Mouse (Mus musculus): Measurements from ENCODE around the gene Axin2. TPM values are rescaled to one million over a fixed set of nuclear protein-coding genes. Genes with fewer than 3 reads are reported as not detected.
A peak's percentile ranks its signal among the peaks of the same experiment; 100 is the strongest.

Gene Axin2
- polyA plus RNA-seq, 1 experiment from 2014 or later, result 0.47 TPM

DNA sequence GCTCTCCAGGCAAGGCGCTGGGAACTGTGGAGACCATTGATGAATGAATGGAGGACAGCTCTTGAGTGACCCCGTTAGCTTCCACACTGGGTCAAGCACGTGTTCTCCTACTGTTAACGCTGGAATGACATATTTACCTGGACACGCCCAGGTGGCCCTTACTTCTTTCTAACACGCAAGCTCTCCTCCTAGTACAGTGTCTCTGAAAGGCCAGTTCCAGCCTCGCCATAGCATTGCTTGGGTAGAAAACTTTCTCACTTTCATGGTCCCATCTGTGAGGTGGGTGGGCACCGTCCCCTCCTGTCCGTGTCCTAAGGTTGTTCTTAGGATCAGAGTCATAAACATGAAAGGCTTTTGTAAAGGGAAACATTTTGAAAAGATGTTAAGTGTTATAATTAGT, 5.7 kb downstream of the Axin2 start:
- Histone ChIP-seq H3K36me3 (replicated peaks; ENCODE audit: insufficient read depth, low read length) (no peaks in the 10 kb centered on the region), H3K9me3 (ENCODE audit: low read length) (no peaks in the 10 kb centered on the region), H3K9ac (replicated peaks) (no peak overlapping the region), H3K4me3 (ENCODE audit: low read depth, low read length) (no peak overlapping the region), H3K4me2 (ENCODE audit: low read depth, low read length) (no peak overlapping the region), H3K4me1 (ENCODE audit: insufficient read depth) (peaks cover 14% of the 10 kb centered on the region), H3K27ac (ENCODE audit: low read depth) (no peak overlapping the region), H3K27me3 (ENCODE audit: insufficient read depth, low read length) (peaks cover 30% of the 10 kb centered on the region)
- DNase-seq (no peak), ATAC-seq (no peak)
- WGBS (ENCODE audit: insufficient replicate concordance), result 84% methylated on average over 9 of the region's 9 CpGs
- TF ChIP-seq CTCF (IDR thresholded peaks at IDR 0.05; ENCODE audit: low read depth) (no peak), EP300 (IDR thresholded peaks at IDR 0.05; ENCODE audit: low read depth) (no peak)

DNA sequence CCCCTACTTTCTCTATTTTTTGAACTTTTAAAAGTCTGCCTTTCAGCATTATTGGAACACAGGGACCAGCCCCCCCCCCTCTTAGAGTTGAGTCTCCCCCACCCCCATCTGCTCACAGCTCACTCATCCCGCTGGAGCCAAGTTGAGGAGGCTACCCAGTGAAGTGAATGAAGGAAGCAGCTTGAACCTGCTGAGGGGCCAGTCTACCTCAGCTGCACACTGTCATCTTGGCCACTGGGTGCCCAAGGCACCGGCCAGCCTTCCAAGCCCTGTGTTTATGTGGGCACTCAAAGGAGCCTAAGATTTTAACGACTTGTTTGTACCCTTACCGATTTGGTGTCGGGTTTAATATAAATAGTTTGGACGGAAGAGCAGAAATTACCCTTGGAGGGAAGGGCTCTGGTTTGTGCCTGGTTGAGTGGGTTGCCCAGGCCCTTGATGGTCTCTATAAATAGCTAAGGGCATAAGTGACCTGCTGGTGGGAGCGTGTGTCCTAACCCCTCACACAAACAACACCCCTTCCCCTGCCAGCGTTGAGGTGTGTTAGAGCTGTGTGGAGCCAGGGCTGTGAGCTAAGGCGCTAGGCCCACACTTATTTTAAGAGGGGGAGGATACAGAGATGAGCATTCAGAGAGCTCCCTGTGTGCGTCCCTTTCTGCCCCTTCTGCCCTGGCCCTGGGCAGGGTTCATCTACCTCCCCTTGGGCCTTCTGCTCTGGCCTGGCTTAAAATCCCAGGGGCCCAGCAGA, 6.4 kb downstream of the Axin2 start:
- H3K4me2 ChIP-seq (ENCODE audit: low read depth, low read length), result no peak overlapping the region
- H3K27me3 ChIP-seq (ENCODE audit: insufficient read depth, low read length), result peaks cover 23% of the 10 kb centered on the region
- no peak for TF ChIP-seq EP300 (IDR thresholded peaks at IDR 0.05; ENCODE audit: low read depth)
- TF ChIP-seq CTCF (IDR thresholded peaks at IDR 0.05; ENCODE audit: low read depth), result no peak
- no peaks in the 10 kb centered on the region for H3K36me3 ChIP-seq (replicated peaks; ENCODE audit: insufficient read depth, low read length)
- no peak for ATAC-seq
- no peak overlapping the region for H3K27ac ChIP-seq (ENCODE audit: low read depth)
- DNase-seq, result no peak
- no peak overlapping the region for H3K4me3 ChIP-seq (ENCODE audit: low read depth, low read length)
- no peak overlapping the region for H3K9ac ChIP-seq (replicated peaks)
- no peaks in the 10 kb centered on the region for H3K9me3 ChIP-seq (ENCODE audit: low read length)
- peaks cover 14% of the 10 kb centered on the region for H3K4me1 ChIP-seq (ENCODE audit: insufficient read depth)
- 68% methylated on average over 10 of the region's 10 CpGs for WGBS (ENCODE audit: insufficient replicate concordance)

DNA sequence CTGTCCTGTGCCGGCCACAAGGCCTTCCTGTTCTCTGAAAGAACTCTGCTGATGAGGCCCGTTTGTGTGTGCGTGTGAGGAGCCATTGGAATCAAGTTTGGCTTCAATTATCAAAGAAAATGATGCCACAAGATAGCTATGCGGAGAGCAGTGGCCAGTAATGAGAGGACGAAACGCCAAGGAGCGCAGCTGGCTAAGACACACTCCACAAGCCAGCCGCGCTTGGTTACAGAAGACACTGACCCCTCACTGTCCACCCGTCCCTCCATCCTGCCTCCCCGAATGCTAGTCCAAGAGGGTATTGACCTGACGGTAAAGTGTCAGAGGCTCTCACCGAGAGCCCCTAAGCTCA, 6.9 kb downstream of the Axin2 start:
- 78% methylated on average over 13 of the region's 13 CpGs for WGBS (ENCODE audit: insufficient replicate concordance)
- TF ChIP-seq CTCF (IDR thresholded peaks at IDR 0.05; ENCODE audit: low read depth) (no peak), EP300 (IDR thresholded peaks at IDR 0.05; ENCODE audit: low read depth) (no peak)
- H3K36me3 ChIP-seq (replicated peaks; ENCODE audit: insufficient read depth, low read length), result no peaks in the 10 kb centered on the region
- H3K4me3 ChIP-seq (ENCODE audit: low read depth, low read length), result no peak overlapping the region
- ATAC-seq, result no peak
- H3K9me3 ChIP-seq (ENCODE audit: low read length), result no peaks in the 10 kb centered on the region
- peaks cover 9% of the 10 kb centered on the region for H3K4me1 ChIP-seq (ENCODE audit: insufficient read depth)
- H3K4me2 ChIP-seq (ENCODE audit: low read depth, low read length), result no peak overlapping the region
- H3K27me3 ChIP-seq (ENCODE audit: insufficient read depth, low read length), result peaks cover 18% of the 10 kb centered on the region
- no peak overlapping the region for H3K9ac ChIP-seq (replicated peaks)
- DNase-seq, result no peak
- no peak overlapping the region for H3K27ac ChIP-seq (ENCODE audit: low read depth)

DNA sequence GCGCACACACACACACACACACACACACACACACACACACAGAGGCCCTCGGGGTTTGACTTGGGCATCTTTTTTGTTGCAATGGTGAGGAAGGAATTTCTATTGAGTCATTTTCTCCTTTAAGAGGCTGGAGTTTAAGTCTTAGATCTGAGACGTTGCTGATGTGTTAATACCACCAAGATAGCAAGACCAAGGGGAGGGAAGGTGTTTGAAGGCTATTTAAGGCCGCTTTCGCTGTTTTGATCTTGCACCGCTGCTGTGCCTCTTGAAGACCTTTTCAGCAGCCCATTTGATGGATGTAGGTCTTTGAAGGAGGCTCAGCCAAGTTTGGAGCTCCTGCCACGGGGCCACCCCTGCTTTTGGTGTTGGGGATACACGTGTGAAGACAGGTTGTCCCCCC, 7.9 kb downstream of the Axin2 start:
- no peak for DNase-seq
- no peak for ATAC-seq
- no peak overlapping the region for H3K9ac ChIP-seq (replicated peaks)
- 76% methylated on average over 8 of the region's 8 CpGs for WGBS (ENCODE audit: insufficient replicate concordance)
- TF ChIP-seq CTCF (IDR thresholded peaks at IDR 0.05; ENCODE audit: low read depth) (no peak), EP300 (IDR thresholded peaks at IDR 0.05; ENCODE audit: low read depth) (no peak)
- no peaks in the 10 kb centered on the region for H3K9me3 ChIP-seq (ENCODE audit: low read length)
- H3K4me3 ChIP-seq (ENCODE audit: low read depth, low read length), result no peak overlapping the region
- peaks cover 9% of the 10 kb centered on the region for H3K27me3 ChIP-seq (ENCODE audit: insufficient read depth, low read length)
- H3K27ac ChIP-seq (ENCODE audit: low read depth), result no peak overlapping the region
- peaks cover 6% of the 10 kb centered on the region; the same call in 1 of the 2 replicates for H3K4me1 ChIP-seq (ENCODE audit: insufficient read depth)
- no peaks in the 10 kb centered on the region for H3K36me3 ChIP-seq (replicated peaks; ENCODE audit: insufficient read depth, low read length)
- no peak overlapping the region for H3K4me2 ChIP-seq (ENCODE audit: low read depth, low read length)

DNA sequence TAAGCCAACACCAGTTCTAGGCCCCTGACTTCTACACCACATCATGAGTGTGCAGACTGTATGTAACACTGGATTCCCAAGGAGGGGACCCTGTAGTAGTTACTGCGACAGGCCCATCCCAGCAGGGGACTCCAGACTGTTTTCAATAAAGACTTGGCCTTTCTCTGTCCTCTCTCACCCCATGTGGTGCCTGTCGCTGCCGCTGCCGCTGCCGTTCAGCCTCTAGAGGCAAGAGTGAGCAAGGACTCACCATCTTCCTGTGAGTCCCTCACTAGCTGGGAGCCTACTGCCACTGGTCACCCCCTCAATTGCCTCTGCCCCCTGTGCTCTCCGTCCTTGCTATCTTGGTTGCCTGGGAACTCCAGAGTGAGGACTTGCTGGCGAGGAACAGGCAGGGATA, 8.6 kb downstream of the Axin2 start:
- ATAC-seq (no peak), DNase-seq (no peak)
- TF ChIP-seq EP300 (IDR thresholded peaks at IDR 0.05; ENCODE audit: low read depth), result no peak
- TF ChIP-seq CTCF (IDR thresholded peaks at IDR 0.05; ENCODE audit: low read depth), result peak; percentile 10; the same call in 1 of the 2 replicates
- Histone ChIP-seq H3K36me3 (replicated peaks; ENCODE audit: insufficient read depth, low read length) (no peaks in the 10 kb centered on the region), H3K4me3 (ENCODE audit: low read depth, low read length) (no peak overlapping the region), H3K27ac (ENCODE audit: low read depth) (no peak overlapping the region), H3K27me3 (ENCODE audit: insufficient read depth, low read length) (peaks cover 3% of the 10 kb centered on the region), H3K9me3 (ENCODE audit: low read length) (no peaks in the 10 kb centered on the region), H3K4me2 (ENCODE audit: low read depth, low read length) (no peak overlapping the region), H3K9ac (replicated peaks) (no peak overlapping the region), H3K4me1 (ENCODE audit: insufficient read depth) (peaks cover 3% of the 10 kb centered on the region; the same call in 1 of the 2 replicates)
- 58% methylated on average over 7 of the region's 7 CpGs for WGBS (ENCODE audit: insufficient replicate concordance)

DNA sequence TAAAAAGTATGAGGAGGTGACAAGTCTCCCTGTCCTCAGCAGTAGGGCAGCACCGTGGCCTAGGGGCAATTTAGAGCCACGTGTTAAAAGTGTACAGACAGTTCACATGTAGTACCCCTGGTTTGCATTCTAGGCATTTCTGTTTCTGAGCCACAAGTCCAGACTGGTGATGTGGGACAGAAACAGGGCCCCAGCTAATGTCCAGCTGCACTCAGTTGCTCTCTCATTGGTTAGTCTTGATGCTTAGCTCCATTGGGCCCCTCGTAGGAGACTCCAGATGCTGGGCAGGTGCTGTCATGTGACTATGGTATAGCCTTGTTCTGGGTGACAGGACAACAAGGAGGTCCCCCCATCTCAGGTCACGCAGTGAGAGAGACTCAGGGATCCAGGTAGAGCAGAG, 9.0 kb downstream of the Axin2 start:
- DNase-seq, result no peak
- H3K27me3 ChIP-seq (ENCODE audit: insufficient read depth, low read length), result no peaks in the 10 kb centered on the region
- ATAC-seq, result no peak
- H3K36me3 ChIP-seq (replicated peaks; ENCODE audit: insufficient read depth, low read length), result no peaks in the 10 kb centered on the region
- no peak overlapping the region for H3K4me3 ChIP-seq (ENCODE audit: low read depth, low read length)
- no peak overlapping the region for H3K9ac ChIP-seq (replicated peaks)
- no peak overlapping the region for H3K27ac ChIP-seq (ENCODE audit: low read depth)
- no peak for TF ChIP-seq EP300 (IDR thresholded peaks at IDR 0.05; ENCODE audit: low read depth)
- TF ChIP-seq CTCF (IDR thresholded peaks at IDR 0.05; ENCODE audit: low read depth), result no peak
- no peaks in the 10 kb centered on the region for H3K9me3 ChIP-seq (ENCODE audit: low read length)
- no peak overlapping the region for H3K4me2 ChIP-seq (ENCODE audit: low read depth, low read length)
- WGBS (ENCODE audit: insufficient replicate concordance), result 60% methylated on average over 4 of the region's 4 CpGs
- peaks cover 3% of the 10 kb centered on the region; the same call in 1 of the 2 replicates for H3K4me1 ChIP-seq (ENCODE audit: insufficient read depth)

All from liver, postnatal 0 days (tissue).